Mouse (Mus musculus) midbrain, embryonic 13.5 days (tissue): ENCODE measurements at regions not wholly inside any gene's neighbourhood (a gene's known extent, or its start where the extent isn't known, plus 50 kb on each side); places are given as distances from the start of the nearest gene placed in this dataset.

Source experiments
- ATAC-seq: fragments of 200-750 bp; cut with Nextera tagmentation; 2 replicates; pipeline ENCODE4 v1.8.0; 2017; ENCODE audit warnings: mild to moderate bottlenecking, moderate TSS enrichment, moderate library complexity
- H3K27ac ChIP-seq: fragments of 300-500 bp; sonication (generic); 2 replicates; pipeline ENCODE4 v1.5.1; 2015; ENCODE audit warnings: inconsistent platforms, mild to moderate bottlenecking, moderate library complexity
- H3K27me3 ChIP-seq: fragments of 300-500 bp; sonication (generic); 2 replicates; pipeline ENCODE4 v1.6.1; 2015; ENCODE audit warnings: mild to moderate bottlenecking, inconsistent platforms
- H3K36me3 ChIP-seq: fragments of 300-500 bp; sonication (generic); 2 replicates; pipeline ENCODE4 v1.6.1; 2015; ENCODE audit warnings: mild to moderate bottlenecking, inconsistent platforms
- H3K4me1 ChIP-seq: fragments of 300-500 bp; sonication (generic); replicated peaks from 2 replicates; pipeline ENCODE4 v1.6.1; 2015; ENCODE audit warnings: inconsistent platforms
- H3K4me2 ChIP-seq: fragments of 300-500 bp; sonication (generic); replicated peaks from 2 replicates; pipeline ENCODE4 v1.6.1; 2015; ENCODE audit warnings: moderate library complexity, mild to moderate bottlenecking, inconsistent platforms
- H3K4me3 ChIP-seq: fragments of 300-500 bp; sonication (generic); replicated peaks from 2 replicates; pipeline ENCODE4 v1.5.1; 2015; ENCODE audit warnings: mild to moderate bottlenecking, inconsistent platforms
- H3K9ac ChIP-seq: fragments of 300-500 bp; sonication (generic); replicated peaks from 2 replicates; pipeline ENCODE4 v1.6.1; 2015; ENCODE audit warnings: mild to moderate bottlenecking, inconsistent platforms
- H3K9me3 ChIP-seq: fragments of 300-500 bp; sonication (generic); 2 replicates; pipeline ENCODE4 v1.6.1; 2016; ENCODE audit warnings: mild to moderate bottlenecking, inconsistent platforms
- WGBS: fragments of 180-500 bp; shearing (Covaris S2); methylation state at CpG from one replicate; pipeline ENCODE4 v1.1.7; 2015; 5-methylcytosine and 5-hydroxymethylcytosine counted together

GRCm38 (mm10) chr17:62546286-62546685, 334.8 kb downstream of the Efna5 start:
- H3K27ac ChIP-seq: no peak overlapping the region
- no peak for ATAC-seq
- H3K9ac ChIP-seq: no peak overlapping the region
- H3K4me2 ChIP-seq: no peak overlapping the region
- no peaks in the 10 kb centered on the region for H3K36me3 ChIP-seq
- WGBS: 89% methylated on average over 7 of the region's 7 CpGs
- H3K27me3 ChIP-seq: no peaks in the 10 kb centered on the region; the same call in 1 of the 2 replicates
- no peak overlapping the region for H3K4me3 ChIP-seq
- no peaks in the 10 kb centered on the region; the same call in 1 of the 2 replicates for H3K4me1 ChIP-seq
- no peaks in the 10 kb centered on the region for H3K9me3 ChIP-seq

- H3K4me3 ChIP-seq: no peak overlapping the region
- no peak overlapping the region for H3K4me2 ChIP-seq
- WGBS: 54% methylated on average over 9 of the region's 9 CpGs
- no peak for ATAC-seq
- no peak overlapping the region for H3K9ac ChIP-seq
- no peaks in the 10 kb centered on the region; the same call in 1 of the 2 replicates for H3K27me3 ChIP-seq
- no peaks in the 10 kb centered on the region; the same call in 1 of the 2 replicates for H3K4me1 ChIP-seq
- H3K9me3 ChIP-seq: no peaks in the 10 kb centered on the region
- no peak overlapping the region for H3K27ac ChIP-seq
- no peaks in the 10 kb centered on the region for H3K36me3 ChIP-seq
Observed at GRCm38 (mm10) chr17:62545330-62545729, 335.8 kb downstream of the Efna5 start.

GRCm38 (mm10) chr17:62543056-62543975, 337.8 kb downstream of the Efna5 start:
- Histone ChIP-seq H3K4me2 (no peak overlapping the region), H3K27ac (no peak overlapping the region), H3K27me3 (no peaks in the 10 kb centered on the region; the same call in 1 of the 2 replicates), H3K9me3 (no peaks in the 10 kb centered on the region), H3K36me3 (no peaks in the 10 kb centered on the region), H3K9ac (no peak overlapping the region), H3K4me3 (no peak overlapping the region), H3K4me1 (peaks cover 3% of the 10 kb centered on the region; the same call in 1 of the 2 replicates)
- no peak for ATAC-seq
- 86% methylated on average over 18 of the region's 18 CpGs for WGBS

- Histone ChIP-seq H3K4me1 (no peaks in the 10 kb centered on the region), H3K4me2 (no peak overlapping the region), H3K9me3 (no peaks in the 10 kb centered on the region), H3K9ac (no peak overlapping the region), H3K27ac (no peak overlapping the region), H3K4me3 (no peak overlapping the region), H3K27me3 (no peaks in the 10 kb centered on the region), H3K36me3 (no peaks in the 10 kb centered on the region)
- WGBS: 93% methylated on average over 2 of the region's 2 CpGs
- ATAC-seq: no peak
Observed at GRCm38 (mm10) chr17:62529911-62530310, 351.2 kb downstream of the Efna5 start.

GRCm38 (mm10) chr17:62527556-62527955, 353.6 kb downstream of the Efna5 start:
- H3K4me3 ChIP-seq: no peak overlapping the region
- no peaks in the 10 kb centered on the region for H3K36me3 ChIP-seq
- ATAC-seq: no peak
- H3K4me2 ChIP-seq: no peak overlapping the region
- no peak overlapping the region for H3K27ac ChIP-seq
- H3K9me3 ChIP-seq: no peaks in the 10 kb centered on the region
- no peaks in the 10 kb centered on the region for H3K4me1 ChIP-seq
- H3K9ac ChIP-seq: no peak overlapping the region
- 89% methylated on average over 2 of the region's 2 CpGs for WGBS
- H3K27me3 ChIP-seq: no peaks in the 10 kb centered on the region

GRCm38 (mm10) chr17:62513635-62514034, 367.5 kb downstream of the Efna5 start:
- H3K9ac ChIP-seq: no peak overlapping the region
- H3K4me1 ChIP-seq: no peaks in the 10 kb centered on the region
- H3K36me3 ChIP-seq: no peaks in the 10 kb centered on the region
- ATAC-seq: no peak
- H3K4me2 ChIP-seq: no peak overlapping the region
- H3K9me3 ChIP-seq: no peaks in the 10 kb centered on the region
- H3K27me3 ChIP-seq: no peaks in the 10 kb centered on the region
- H3K4me3 ChIP-seq: no peak overlapping the region
- 62% methylated on average over 3 of the region's 3 CpGs for WGBS
- H3K27ac ChIP-seq: no peak overlapping the region

- 91% methylated on average over 4 of the region's 4 CpGs for whole genome bisulfite sequencing
- no peak overlapping the region for H3K9ac ChIP-seq
- ATAC-seq: no peak
Observed at GRCm38 (mm10) chr17:62510184-62510583, 370.9 kb downstream of the Efna5 start.

GRCm38 (mm10) chr17:62507766-62508485, 373.2 kb downstream of the Efna5 start:
- Histone ChIP-seq H3K9me3 (no peaks in the 10 kb centered on the region), H3K27me3 (no peaks in the 10 kb centered on the region), H3K4me3 (no peak overlapping the region), H3K9ac (no peak overlapping the region), H3K27ac (no peak overlapping the region), H3K4me2 (no peak overlapping the region), H3K36me3 (no peaks in the 10 kb centered on the region), H3K4me1 (no peaks in the 10 kb centered on the region)
- WGBS: 81% methylated on average over 13 of the region's 13 CpGs
- ATAC-seq: no peak

More at GRCm38 (mm10) chr17:62510184-62510583, 370.9 kb downstream of the Efna5 start:
- H3K36me3 ChIP-seq: no peaks in the 10 kb centered on the region
- no peak overlapping the region for H3K4me3 ChIP-seq
- no peaks in the 10 kb centered on the region for H3K9me3 ChIP-seq
- no peaks in the 10 kb centered on the region for H3K4me1 ChIP-seq
- H3K4me2 ChIP-seq: no peak overlapping the region
- no peaks in the 10 kb centered on the region for H3K27me3 ChIP-seq
- no peak overlapping the region for H3K27ac ChIP-seq

- no peak overlapping the region for H3K27ac ChIP-seq
- ATAC-seq: no peak
- H3K4me3 ChIP-seq: no peak overlapping the region
- no peaks in the 10 kb centered on the region for H3K4me1 ChIP-seq
- WGBS: 84% methylated on average over 6 of the region's 6 CpGs
- no peaks in the 10 kb centered on the region for H3K9me3 ChIP-seq
- no peak overlapping the region for H3K9ac ChIP-seq
- no peak overlapping the region for H3K4me2 ChIP-seq
- H3K27me3 ChIP-seq: no peaks in the 10 kb centered on the region
- H3K36me3 ChIP-seq: no peaks in the 10 kb centered on the region
Observed at GRCm38 (mm10) chr17:62504691-62505090, 376.4 kb downstream of the Efna5 start.

GRCm38 (mm10) chr17:62470739-62471138, 410.4 kb downstream of the Efna5 start:
- H3K4me2 ChIP-seq: no peak overlapping the region
- 91% methylated on average over 5 of the region's 5 CpGs for WGBS
- no peaks in the 10 kb centered on the region for H3K4me1 ChIP-seq
- H3K36me3 ChIP-seq: no peaks in the 10 kb centered on the region
- no peak overlapping the region for H3K27ac ChIP-seq
- H3K27me3 ChIP-seq: no peaks in the 10 kb centered on the region
- H3K4me3 ChIP-seq: no peak overlapping the region
- no peak for ATAC-seq
- no peak overlapping the region for H3K9ac ChIP-seq
- no peaks in the 10 kb centered on the region for H3K9me3 ChIP-seq

GRCm38 (mm10) chr17:62469367-62469766, 411.8 kb downstream of the Efna5 start:
- Histone ChIP-seq H3K4me2 (no peak overlapping the region), H3K9me3 (no peaks in the 10 kb centered on the region), H3K4me3 (no peak overlapping the region), H3K27ac (no peak overlapping the region), H3K36me3 (no peaks in the 10 kb centered on the region), H3K9ac (no peak overlapping the region), H3K4me1 (no peaks in the 10 kb centered on the region), H3K27me3 (no peaks in the 10 kb centered on the region)
- no peak for ATAC-seq
- 95% methylated on average over 1 of the region's 1 CpGs for WGBS

- H3K4me2 ChIP-seq: no peak overlapping the region
- no peaks in the 10 kb centered on the region for H3K27me3 ChIP-seq
- H3K9ac ChIP-seq: no peak overlapping the region
- H3K27ac ChIP-seq: no peak overlapping the region
- no peak overlapping the region for H3K4me3 ChIP-seq
- WGBS: 91% methylated on average over 7 of the region's 7 CpGs
- H3K36me3 ChIP-seq: no peaks in the 10 kb centered on the region
- no peak for ATAC-seq
- no peaks in the 10 kb centered on the region for H3K9me3 ChIP-seq
- H3K4me1 ChIP-seq: no peaks in the 10 kb centered on the region
Observed at GRCm38 (mm10) chr17:62468859-62469258, 412.3 kb downstream of the Efna5 start.
